Mouse (Mus musculus) heart, postnatal 0 days (tissue): ENCODE measurements around the gene Rgs9. TPM values are rescaled to one million over a fixed set of nuclear protein-coding genes. Genes with fewer than 3 reads are reported as not detected.

ENCODE experiments used
- ATAC-seq: fragments of 200-750 bp; cut with Nextera tagmentation; 2 replicates; pipeline ENCODE4 v1.8.0; 2017; ENCODE audit warnings: low read depth, moderate number of reproducible peaks, moderate library complexity; ENCODE audit not compliant: insufficient read depth
- DNase-seq: peaks from one replicate; pipeline ENCODE4 v3.0.0-alpha.2; 2016; ENCODE audit warnings: low spot score
- H3K27ac ChIP-seq: fragments of 300-500 bp; sonication (generic); 2 replicates; pipeline ENCODE4 v1.5.1; 2014; ENCODE audit warnings: low read depth, mild to moderate bottlenecking
- H3K27me3 ChIP-seq: fragments of 300-500 bp; sonication (generic); 2 replicates; pipeline ENCODE4 v1.6.1; 2014; ENCODE audit warnings: low read length, mixed read lengths; ENCODE audit not compliant: control insufficient read depth, insufficient read depth
- H3K36me3 ChIP-seq: fragments of 300-500 bp; sonication (generic); replicated peaks from 2 replicates; pipeline ENCODE4 v1.6.1; 2014; ENCODE audit warnings: low read length, mixed read lengths; ENCODE audit not compliant: control insufficient read depth, insufficient read depth
- H3K4me1 ChIP-seq: fragments of 300-500 bp; sonication (generic); 2 replicates; pipeline ENCODE4 v1.6.1; 2014; ENCODE audit warnings: antibody characterized with exemption; ENCODE audit not compliant: control insufficient read depth, insufficient read depth
- H3K4me2 ChIP-seq: fragments of 300-500 bp; sonication (generic); 2 replicates; pipeline ENCODE4 v1.6.1; 2014; ENCODE audit warnings: low read depth, mild to moderate bottlenecking, low read length, moderate library complexity
- H3K4me3 ChIP-seq: fragments of 300-500 bp; sonication (generic); 2 replicates; pipeline ENCODE4 v1.5.1; 2014; ENCODE audit warnings: low read depth, low read length
- H3K9ac ChIP-seq: fragments of 300-500 bp; sonication (generic); replicated peaks from 2 replicates; pipeline ENCODE4 v1.6.1; 2014; ENCODE audit warnings: low read depth, low read length, mixed read lengths
- H3K9me3 ChIP-seq: fragments of 300-500 bp; sonication (generic); replicated peaks from 2 replicates; pipeline ENCODE4 v1.6.1; 2016; ENCODE audit warnings: low read length; ENCODE audit not compliant: control insufficient read depth
- CTCF ChIP-seq: IDR thresholded peaks from 2 replicates; pipeline ENCODE4 v1.5.1; 2016; ENCODE audit warnings: antibody characterized with exemption, control low read depth, low read depth
- EP300 ChIP-seq: IDR thresholded peaks from 2 replicates; pipeline ENCODE4 v1.6.1; 2016; ENCODE audit warnings: antibody characterized with exemption, low read depth
- WGBS: fragments of 180-500 bp; shearing (Covaris S2); extraction: QIAGEN DNeasy Blood & Tissue Kit; methylation state at CpG from one replicate; pipeline ENCODE4 v1.1.7; 2014; 5-methylcytosine and 5-hydroxymethylcytosine counted together
- polyA plus RNA-seq: library from polyadenylated mRNA; unstranded; fragments of >200 nt; fragmentation: Nextera tagmentation; extraction: Ambion mirVana; gene quantifications from 2 replicates; pipeline ENCODE4 v1.2.1, GENCODE M21; 2015
- total RNA-seq: library from RNA; depleted of rRNA; stranded (reverse); fragments of >200 nt; gene quantifications from 2 replicates; pipeline ENCODE4 v1.2.3, GENCODE M21; 2014; ENCODE audit warnings: low replicate concordance

Gene Rgs9
- total and polyA plus RNA-seq, 2 experiments from 2014 or later: 0.23 to 0.80 TPM

DNA sequence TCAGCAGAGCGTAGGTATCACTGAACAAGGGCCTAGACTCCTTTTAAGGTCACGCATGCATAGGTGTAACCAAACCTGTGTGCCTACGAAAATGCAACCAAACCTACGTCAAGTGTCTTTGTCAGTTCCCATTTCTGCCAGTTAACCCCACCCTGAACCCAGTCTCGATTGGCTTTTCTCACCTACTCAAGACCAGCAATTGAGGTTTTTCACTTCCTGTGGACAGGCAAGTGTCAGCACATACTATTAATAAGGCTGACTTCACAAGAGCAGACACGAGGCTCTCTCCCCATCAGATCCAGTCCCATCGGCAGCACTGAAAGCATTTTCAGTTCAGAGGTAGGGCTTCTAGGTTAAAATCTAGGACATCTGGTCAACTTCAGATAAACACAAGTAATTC, 37.4 kb downstream of the Rgs9 start:
- WGBS: 46% methylated on average over 7 of the region's 7 CpGs
- H3K9ac ChIP-seq: no peak overlapping the region

DNA sequence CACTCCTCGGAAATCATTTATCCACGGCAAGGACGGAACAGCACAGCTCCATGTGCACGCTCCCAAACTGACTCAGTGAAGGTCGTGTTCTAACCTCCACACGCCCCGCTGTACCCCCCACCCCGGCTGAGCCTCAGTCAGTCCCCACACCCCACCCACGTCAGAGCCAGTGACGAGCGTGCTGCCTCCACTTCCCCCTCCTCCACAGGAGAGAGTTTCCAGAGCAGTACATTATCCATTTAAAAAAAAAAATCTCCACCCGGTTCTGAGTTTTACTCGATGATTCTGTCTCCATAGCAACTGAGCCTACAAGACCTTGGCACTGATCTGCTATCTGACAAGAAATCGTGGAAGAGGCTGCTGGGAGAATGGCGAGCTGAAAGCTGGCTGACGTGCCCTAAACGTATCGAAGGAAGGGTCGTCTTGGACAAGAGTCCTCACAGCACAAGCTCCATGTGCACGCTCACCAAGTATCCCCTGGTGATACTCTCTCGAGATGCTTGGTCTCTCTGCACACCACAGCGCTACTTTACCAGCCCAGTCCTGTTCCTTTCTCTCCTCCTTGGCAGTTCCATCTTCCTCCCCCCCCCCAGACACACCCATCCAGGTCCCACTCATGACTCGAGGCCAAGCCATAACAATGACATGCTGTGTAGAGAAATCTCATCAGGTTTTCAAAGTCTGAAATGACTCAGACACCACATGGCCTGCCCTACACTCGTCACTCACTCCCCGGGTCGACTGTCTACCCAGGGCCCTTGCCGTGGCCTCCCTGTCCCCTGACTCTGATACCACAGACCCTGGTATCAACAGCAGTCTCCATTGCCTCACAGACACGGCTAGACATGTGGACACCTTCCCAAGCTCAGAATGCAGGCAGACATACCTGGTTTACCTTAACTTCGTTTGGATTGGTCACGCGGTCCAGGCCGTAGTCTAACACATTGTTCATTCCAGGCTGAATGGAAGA, 38.7 kb downstream of the Rgs9 start:
- Histone ChIP-seq H3K27ac (no peak overlapping the region), H3K4me1 (no peaks in the 10 kb centered on the region), H3K36me3 (no peaks in the 10 kb centered on the region), H3K4me2 (no peak overlapping the region), H3K4me3 (no peak overlapping the region), H3K9ac (no peak overlapping the region), H3K9me3 (no peaks in the 10 kb centered on the region), H3K27me3 (no peaks in the 10 kb centered on the region)
- 76% methylated on average over 32 of the region's 32 CpGs for WGBS
- ATAC-seq: no peak
- DNase-seq: no peak
- TF ChIP-seq EP300 (no peak), CTCF (no peak)

More for the DNA sequence above, 37.4 kb downstream of the Rgs9 start:
- H3K4me1 ChIP-seq: no peaks in the 10 kb centered on the region
- H3K4me2 ChIP-seq: no peak overlapping the region
- ATAC-seq (no peak), DNase-seq (no peak)
- H3K9me3 ChIP-seq: no peaks in the 10 kb centered on the region
- TF ChIP-seq CTCF (no peak), EP300 (no peak)
- H3K4me3 ChIP-seq: no peak overlapping the region
- no peaks in the 10 kb centered on the region for H3K27me3 ChIP-seq
- H3K36me3 ChIP-seq: no peaks in the 10 kb centered on the region
- H3K27ac ChIP-seq: no peak overlapping the region

DNA sequence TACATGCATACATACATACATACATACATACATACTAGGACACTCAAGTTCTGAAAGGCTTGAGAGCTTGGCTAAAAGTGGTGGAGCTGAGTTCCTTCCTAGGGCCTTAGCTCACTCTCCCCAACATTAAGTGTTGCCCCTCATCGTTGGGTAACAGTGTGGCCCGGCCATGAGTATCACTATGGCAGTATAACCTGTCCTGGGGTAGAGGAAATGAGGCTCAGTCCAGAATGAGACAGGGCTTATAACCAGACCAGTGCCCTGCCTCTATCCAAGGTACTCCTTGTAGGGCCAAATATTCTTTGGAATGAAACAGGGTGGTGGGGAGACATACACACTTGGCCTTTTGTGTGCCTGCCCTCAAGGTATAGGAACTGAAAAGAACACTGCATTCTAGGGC, 40.1 kb downstream of the Rgs9 start:
- no peak for ATAC-seq
- H3K4me2 ChIP-seq: no peak overlapping the region
- H3K27me3 ChIP-seq: no peaks in the 10 kb centered on the region
- H3K27ac ChIP-seq: no peak overlapping the region
- TF ChIP-seq EP300 (no peak), CTCF (no peak)
- 84% methylated on average over 2 of the region's 2 CpGs for WGBS
- no peaks in the 10 kb centered on the region for H3K36me3 ChIP-seq
- no peak overlapping the region for H3K4me3 ChIP-seq
- no peak overlapping the region for H3K9ac ChIP-seq
- no peak for DNase-seq
- H3K9me3 ChIP-seq: no peaks in the 10 kb centered on the region
- no peaks in the 10 kb centered on the region for H3K4me1 ChIP-seq

DNA sequence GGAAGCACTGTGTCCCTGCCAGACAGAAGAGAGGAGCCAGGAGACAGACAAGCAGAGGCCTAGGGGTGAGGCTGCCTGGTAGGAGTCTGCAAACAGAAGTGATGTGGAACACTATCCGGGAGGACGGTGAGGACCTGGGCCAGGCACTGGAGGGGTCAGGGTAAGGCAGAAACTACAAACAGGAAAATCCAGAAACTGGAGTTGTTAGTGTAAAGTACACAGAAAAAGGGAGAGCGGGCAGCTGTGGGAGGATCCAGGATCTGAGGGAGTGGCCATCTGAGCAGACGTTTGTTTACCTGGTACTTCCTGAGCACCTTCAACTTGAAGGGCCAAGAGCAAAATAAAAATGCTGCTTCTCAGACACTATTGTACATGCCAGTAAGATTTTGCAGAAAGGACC, 42.9 kb downstream of the Rgs9 start:
- Histone ChIP-seq H3K4me1 (no peaks in the 10 kb centered on the region), H3K9me3 (no peaks in the 10 kb centered on the region), H3K27me3 (no peaks in the 10 kb centered on the region), H3K4me2 (no peak overlapping the region), H3K36me3 (no peaks in the 10 kb centered on the region), H3K4me3 (no peak overlapping the region), H3K9ac (no peak overlapping the region), H3K27ac (no peak overlapping the region)
- ATAC-seq: no peak
- no peak for DNase-seq
- 60% methylated on average over 4 of the region's 4 CpGs for WGBS
- TF ChIP-seq CTCF (no peak), EP300 (no peak)

DNA sequence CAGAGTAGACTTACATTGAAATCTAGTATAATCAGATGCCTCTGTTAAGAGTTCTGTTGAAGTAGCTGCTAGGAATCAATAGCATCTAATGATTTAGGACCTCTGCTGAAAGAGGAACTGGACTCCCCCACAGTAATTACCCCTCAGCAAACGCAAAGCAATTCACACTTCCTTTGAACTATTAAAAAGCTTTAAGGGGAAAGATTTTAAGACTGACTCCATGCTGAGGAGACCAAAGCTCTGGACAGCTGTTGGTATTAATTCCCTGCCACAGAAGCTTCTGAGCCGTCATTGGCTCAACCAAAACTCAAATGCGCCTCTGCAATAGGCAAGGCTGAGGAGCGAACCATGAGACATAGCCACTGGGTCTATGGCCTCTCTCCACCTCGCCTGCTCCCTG, 45.4 kb downstream of the Rgs9 start:
- ATAC-seq (no peak), DNase-seq (no peak)
- TF ChIP-seq EP300: no peak
- no peak for TF ChIP-seq CTCF
- 57% methylated on average over 5 of the region's 5 CpGs for WGBS
- Histone ChIP-seq H3K4me1 (no peaks in the 10 kb centered on the region), H3K4me3 (no peak overlapping the region), H3K9ac (no peak overlapping the region), H3K36me3 (no peaks in the 10 kb centered on the region), H3K27me3 (no peaks in the 10 kb centered on the region), H3K9me3 (no peaks in the 10 kb centered on the region; the same call in 1 of the 2 replicates), H3K27ac (no peak overlapping the region), H3K4me2 (no peak overlapping the region)
